Mouse (Mus musculus) MN1 (cell line): Measurements from ENCODE around the gene Pcdh11x.
"Not testable (repeated sequence)": the region's sequence is repeated elsewhere in the genome, so short reads cannot be mapped to it uniquely, and the experiment has no call there.

Source experiments
- DNase-seq: peaks from one replicate; pipeline ENCODE4 v3.0.0-alpha.2; 2016; ENCODE audit warnings: low spot score

The Pcdh11x gene

GRCm38 (mm10) chrX:120290011-120290899 lies at the start of gene Pcdh11x:
TSS of gene Pcdh11x (plus strand) at chrX:120290259.
- DNase-seq = no peak

- no peak for DNase-seq
Observed at GRCm38 (mm10) chrX:120260089-120260488, 30.0 kb upstream of the Pcdh11x start.

GRCm38 (mm10) chrX:120285522-120285921 lies 4.5 kb upstream of the Pcdh11x start:
- DNase-seq = no peak

GRCm38 (mm10) chrX:120287502-120287901 lies 2.6 kb upstream of the Pcdh11x start:
- DNase-seq = no peak

GRCm38 (mm10) chrX:120290900-120291280 lies 831 bp downstream of the Pcdh11x start:
- no peak for DNase-seq

GRCm38 (mm10) chrX:120291696-120292095 lies 1.6 kb downstream of the Pcdh11x start:
- no peak for DNase-seq

- DNase-seq = no peak
Observed at GRCm38 (mm10) chrX:120292832-120293750, 3.0 kb downstream of the Pcdh11x start.

- DNase-seq = no peak
Observed at GRCm38 (mm10) chrX:120301469-120302175, 11.6 kb downstream of the Pcdh11x start.

- DNase-seq = not testable (repeated sequence)
Observed at GRCm38 (mm10) chrX:120312995-120313394, 22.9 kb downstream of the Pcdh11x start, which contains the start of gene H2afb3. TSS of gene H2afb3 (minus strand) at chrX:120313095.

GRCm38 (mm10) chrX:120466225-120466624 lies 176.2 kb downstream of the Pcdh11x start:
- DNase-seq = no peak

- DNase-seq = no peak
Observed at GRCm38 (mm10) chrX:120486428-120486827, 196.4 kb downstream of the Pcdh11x start.

- DNase-seq = no peak
Observed at GRCm38 (mm10) chrX:120524986-120525385, 234.9 kb downstream of the Pcdh11x start.

GRCm38 (mm10) chrX:120599309-120599708 lies 309.2 kb downstream of the Pcdh11x start:
- DNase-seq = no peak

GRCm38 (mm10) chrX:120618460-120618859 lies 328.4 kb downstream of the Pcdh11x start:
- no peak for DNase-seq

- DNase-seq = not testable (repeated sequence)
Observed at GRCm38 (mm10) chrX:120670236-120670635, 380.2 kb downstream of the Pcdh11x start.

- DNase-seq = no peak
Observed at GRCm38 (mm10) chrX:120734144-120734543, 444.1 kb downstream of the Pcdh11x start.

- no peak for DNase-seq
Observed at GRCm38 (mm10) chrX:120735792-120736191, 445.7 kb downstream of the Pcdh11x start.

GRCm38 (mm10) chrX:120944556-120944955 lies 654.5 kb downstream of the Pcdh11x start:
- DNase-seq = no peak
